Mouse (Mus musculus) B cell, adult 2 months (primary cell): ENCODE data around the gene Stip1.
A peak's percentile ranks its signal among the peaks of the same experiment; 100 is the strongest.
"Not testable (repeated sequence)": the region's sequence is repeated elsewhere in the genome, so short reads cannot be mapped to it uniquely, and the experiment has no call there.

Experiments used
- DNase-seq, 2 experiments: peaks; one replicate each; pipeline ENCODE4 v3.0.0; 2022

The Stip1 gene

GRCm38 (mm10) chr19:7062916-7063315, 23.1 kb upstream of the Stip1 start:
- no peak for DNase-seq

- DNase-seq, result no peak
Measured at GRCm38 (mm10) chr19:7062110-7062509, 22.3 kb upstream of the Stip1 start.

- no peak for DNase-seq
Measured at GRCm38 (mm10) chr19:7058541-7058940, 18.8 kb upstream of the Stip1 start.

GRCm38 (mm10) chr19:7057722-7058207, 18.0 kb upstream of the Stip1 start:
- DNase-seq, result peak; percentile 81 to 84

- peak in 1 of 2 experiments; percentile 26 for DNase-seq
Measured at GRCm38 (mm10) chr19:7057126-7057721, 17.5 kb upstream of the Stip1 start.

- peak; percentile 79 to 82 for DNase-seq
Measured at GRCm38 (mm10) chr19:7056248-7057087, 16.7 kb upstream of the Stip1 start, which contains the start of gene Macrod1. Gene Macrod1 (plus strand): TSS chr19:7056810.

- no peak for DNase-seq
Measured at GRCm38 (mm10) chr19:7055173-7055572, 15.4 kb upstream of the Stip1 start.

GRCm38 (mm10) chr19:7054772-7055171, 15.0 kb upstream of the Stip1 start:
- no peak for DNase-seq

DNA sequence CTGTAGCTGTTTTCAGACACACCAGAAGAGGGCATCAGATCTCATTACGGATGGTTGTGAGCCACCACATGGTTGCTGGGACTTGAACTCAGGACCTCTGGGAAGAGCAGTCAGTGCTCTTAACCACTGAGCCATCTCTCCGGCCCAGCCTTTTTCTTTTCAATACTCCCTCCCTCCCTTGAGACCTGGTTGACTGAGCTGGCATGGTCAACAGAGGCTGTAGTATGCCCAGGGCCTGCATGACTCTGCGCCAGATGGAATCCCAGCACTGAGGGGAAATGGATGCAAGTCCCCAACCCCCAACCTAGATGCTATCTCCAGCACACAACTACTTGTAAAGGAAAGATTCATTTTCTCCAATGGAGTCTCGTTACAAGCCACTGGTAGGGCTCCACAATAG, 13.6 kb upstream of the Stip1 start:
- DNase-seq, result not testable (repeated sequence)

- DNase-seq, result no peak
Measured at GRCm38 (mm10) chr19:7044706-7045105, 4.9 kb upstream of the Stip1 start.

DNA sequence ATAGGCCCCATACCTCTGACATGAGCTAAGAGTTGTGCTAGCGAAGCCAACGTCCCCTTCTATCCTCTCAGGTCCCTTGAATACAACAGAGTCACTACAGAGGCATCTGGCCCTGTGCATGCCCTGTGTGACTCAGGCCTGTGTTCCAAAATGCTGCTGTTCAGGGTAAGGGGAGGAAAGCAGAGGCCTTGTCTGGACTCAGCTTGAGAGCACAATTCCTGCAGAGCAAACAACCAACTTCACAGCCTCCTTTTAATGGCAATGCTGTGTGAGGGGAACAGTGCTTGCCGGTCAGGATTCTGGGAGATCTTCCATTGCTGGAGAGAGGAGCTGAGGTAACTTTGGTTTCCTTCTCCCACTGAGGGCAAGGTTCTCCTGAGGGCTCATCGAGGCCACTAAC, 4.5 kb upstream of the Stip1 start:
- DNase-seq, result no peak

DNA sequence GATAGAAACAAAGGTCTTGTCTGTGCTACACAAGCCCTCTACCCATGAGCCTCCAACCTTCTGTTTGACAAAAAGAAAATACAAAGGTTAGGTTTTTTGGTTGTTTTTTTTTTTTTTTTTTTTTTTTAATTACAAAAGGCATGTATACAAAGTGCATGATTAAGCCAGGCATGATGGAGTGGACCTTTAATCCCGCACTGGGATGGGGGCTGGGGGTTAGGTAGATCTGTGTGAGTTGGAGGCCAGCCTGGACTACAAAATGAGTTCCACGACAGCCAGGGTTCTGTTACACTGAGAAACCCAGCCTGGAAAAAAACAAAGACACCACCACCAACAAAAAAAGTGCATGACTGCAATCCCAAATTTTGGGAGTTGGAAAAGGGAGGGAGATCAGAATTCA, 1.4 kb upstream of the Stip1 start:
- DNase-seq, result no peak

DNA sequence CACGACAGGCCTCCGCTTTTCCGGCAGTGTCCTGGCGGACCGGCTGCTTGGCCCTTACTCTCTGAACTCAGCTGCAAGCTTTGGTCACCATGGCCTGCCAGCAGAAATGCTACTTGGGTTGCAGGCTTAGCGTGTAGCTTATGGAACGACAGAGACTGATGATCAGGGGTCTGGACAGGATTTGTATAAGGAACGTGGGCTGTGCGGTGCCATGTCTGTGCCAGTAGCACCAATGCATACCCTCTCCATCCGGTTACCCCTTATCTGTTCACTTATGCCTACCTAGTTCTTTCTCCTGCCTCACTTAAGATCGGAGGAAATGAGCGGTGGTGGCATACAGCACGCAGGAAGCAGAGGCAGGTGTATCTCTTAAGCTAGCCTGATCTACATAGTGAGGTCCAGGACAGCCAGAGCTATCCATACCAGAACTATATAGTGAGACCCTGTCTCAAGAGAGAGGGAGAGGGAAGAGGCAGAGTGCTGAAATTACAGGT, 917 bp upstream of the Stip1 start:
- DNase-seq, result no peak

DNA sequence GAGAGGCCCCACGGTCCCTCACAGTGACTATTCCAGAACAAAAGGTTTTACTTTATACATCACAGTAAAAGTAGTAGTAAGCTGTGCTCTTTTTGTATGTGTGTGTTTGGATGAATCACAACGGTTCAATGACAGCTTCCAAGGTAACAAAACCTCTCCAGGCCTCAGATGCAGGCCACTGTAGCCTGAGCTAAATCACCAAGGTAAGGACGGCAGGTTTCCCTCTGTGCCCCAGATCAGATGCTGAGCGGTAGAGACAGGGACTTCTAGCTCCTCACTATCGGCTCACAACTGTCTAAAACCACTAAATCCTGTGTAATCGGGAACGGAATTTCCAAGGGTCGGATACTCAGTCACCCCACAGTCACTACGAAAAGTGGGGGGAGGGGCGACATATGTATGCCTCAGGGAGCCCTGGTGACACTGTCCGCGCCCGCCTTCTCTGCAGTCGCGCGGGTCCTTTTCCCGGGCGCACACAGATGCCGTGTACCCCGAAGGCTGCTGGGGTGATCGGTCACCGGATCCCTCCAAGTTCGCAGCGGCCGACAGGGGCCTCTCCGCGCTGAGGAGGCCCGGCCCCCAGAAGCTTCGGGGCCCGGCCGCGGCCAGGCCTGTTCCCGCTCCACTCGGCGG, 563 bp downstream of the Stip1 start:
- peak; percentile 62 to 66 for DNase-seq

GRCm38 (mm10) chr19:7034006-7034405, 5.8 kb downstream of the Stip1 start:
- no peak for DNase-seq

- no peak for DNase-seq
Measured at GRCm38 (mm10) chr19:7029531-7029930, 10.2 kb downstream of the Stip1 start.

- DNase-seq, result peak; percentile 71 to 73
Measured at GRCm38 (mm10) chr19:7020224-7020641, 19.5 kb downstream of the Stip1 start.

DNA sequence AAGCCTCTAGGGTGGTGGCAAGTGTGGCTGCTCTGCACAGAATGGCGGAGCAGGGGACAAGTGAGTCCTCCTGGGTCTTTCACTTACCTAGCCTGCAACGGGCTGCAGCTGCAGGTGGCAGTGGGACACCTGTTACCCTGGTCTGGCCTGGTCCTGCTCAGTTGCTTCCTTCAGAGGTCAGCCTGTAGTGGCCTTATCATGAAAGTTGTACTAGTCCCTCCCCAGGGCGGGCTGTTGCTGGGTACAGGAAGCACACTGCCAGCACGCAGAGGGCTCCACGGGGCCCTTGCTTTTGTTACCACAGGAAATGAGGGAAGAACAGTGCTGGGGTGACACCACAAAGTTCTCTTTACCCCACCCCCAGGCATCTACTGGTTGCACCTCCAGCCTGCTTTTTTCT, 20.6 kb downstream of the Stip1 start, which contains the start of gene Fermt3:
TSS of gene Fermt3 (minus strand) at position 279 of the 400 bp plus-strand sequence.
- peak; percentile 76 for DNase-seq

GRCm38 (mm10) chr19:7018546-7018945, 21.2 kb downstream of the Stip1 start:
- peak in 1 of 2 experiments; percentile 32 for DNase-seq

DNA sequence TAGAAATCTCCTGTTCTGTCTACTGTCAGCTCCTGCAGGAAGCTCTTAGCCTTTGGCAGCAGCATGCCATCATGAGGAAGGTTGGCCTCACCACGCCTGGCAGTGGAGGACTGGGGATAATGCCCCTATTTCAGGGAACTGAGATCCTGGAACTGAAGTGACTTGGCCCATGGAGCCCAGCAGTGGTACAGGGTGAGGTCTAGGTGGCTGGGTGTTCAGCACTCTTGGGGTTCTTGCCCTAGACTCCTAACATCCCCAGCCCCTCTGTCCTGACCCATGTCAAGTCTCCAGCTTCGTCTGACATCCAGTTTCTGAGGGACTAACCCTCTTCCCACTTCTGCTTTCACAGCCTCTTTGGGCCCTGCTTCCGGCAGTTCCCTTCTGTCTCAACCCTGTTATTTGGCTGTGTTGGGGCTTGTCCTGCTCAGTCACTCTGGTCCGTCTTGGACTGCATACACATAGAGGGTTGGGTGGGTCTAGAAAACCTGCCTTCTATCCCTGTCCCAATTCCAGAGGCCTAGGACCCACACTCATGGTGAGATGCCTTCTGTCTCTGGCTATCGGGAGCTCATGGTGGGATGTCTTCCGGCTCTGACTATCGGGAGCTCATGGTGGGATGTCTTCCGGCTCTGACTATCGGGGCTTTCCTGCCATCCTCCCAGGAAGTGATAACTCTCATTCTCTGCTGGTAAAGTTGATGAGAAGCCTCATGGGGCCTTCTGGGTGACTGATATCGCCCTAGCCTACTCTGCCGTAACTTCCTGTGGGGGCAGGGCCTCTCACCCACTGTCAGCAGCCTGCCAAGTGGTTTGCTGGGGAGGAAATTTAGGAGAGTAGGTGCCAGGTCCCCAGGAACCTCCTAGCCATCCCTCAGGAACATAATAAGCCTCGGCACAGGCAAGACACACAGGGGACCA, 22.0 kb downstream of the Stip1 start:
- peak; percentile 63 to 72 for DNase-seq

DNA sequence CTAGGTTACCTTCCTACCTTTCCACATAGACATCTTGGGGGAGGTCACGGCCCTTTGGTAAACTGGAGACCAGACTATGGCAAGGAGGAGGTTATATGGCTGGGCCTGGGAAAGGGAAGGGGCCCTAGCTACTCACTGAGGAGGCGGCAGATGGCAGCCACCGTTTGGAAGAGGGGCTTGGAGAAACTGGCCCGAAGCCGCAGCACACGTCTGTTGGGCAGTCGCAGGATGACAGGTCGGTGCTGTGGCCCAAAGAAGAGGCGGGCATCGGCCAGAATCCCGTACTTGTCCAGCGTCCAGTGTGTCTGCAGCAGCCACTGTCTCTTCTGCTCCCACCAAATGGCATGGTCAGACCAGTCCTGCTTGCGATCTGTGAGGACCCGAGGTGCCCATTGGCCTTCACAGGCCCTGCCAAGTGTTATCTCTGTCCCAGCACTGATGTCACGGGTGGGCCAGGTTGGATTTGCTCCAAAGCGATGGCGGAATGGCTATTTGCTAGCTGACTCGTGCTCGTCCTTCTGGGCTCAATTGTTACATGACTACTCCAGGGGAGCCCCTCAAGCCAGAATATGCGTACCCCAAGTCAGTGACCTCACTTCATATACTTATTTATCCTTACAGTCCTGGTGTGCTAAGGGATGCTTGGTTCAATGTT, 25.2 kb downstream of the Stip1 start:
- no peak for DNase-seq

GRCm38 (mm10) chr19:7013984-7014383, 25.8 kb downstream of the Stip1 start:
- DNase-seq, result no peak
